Mouse (Mus musculus) yolk sac, embryonic 10.5 days (tissue): Measurements from ENCODE around the gene Napsa.

Experiments used
- DNase-seq: peaks from one replicate; pipeline ENCODE4 v3.0.0-alpha.2; 2017; ENCODE audit warnings: low spot score

Napsa gene

GRCm38 (mm10) chr7:44571811-44572210, 369 bp upstream of the Napsa start:
- DNase-seq, result no peak

- no peak for DNase-seq
Observed at GRCm38 (mm10) chr7:44572956-44573484, 840 bp downstream of the Napsa start.

DNA sequence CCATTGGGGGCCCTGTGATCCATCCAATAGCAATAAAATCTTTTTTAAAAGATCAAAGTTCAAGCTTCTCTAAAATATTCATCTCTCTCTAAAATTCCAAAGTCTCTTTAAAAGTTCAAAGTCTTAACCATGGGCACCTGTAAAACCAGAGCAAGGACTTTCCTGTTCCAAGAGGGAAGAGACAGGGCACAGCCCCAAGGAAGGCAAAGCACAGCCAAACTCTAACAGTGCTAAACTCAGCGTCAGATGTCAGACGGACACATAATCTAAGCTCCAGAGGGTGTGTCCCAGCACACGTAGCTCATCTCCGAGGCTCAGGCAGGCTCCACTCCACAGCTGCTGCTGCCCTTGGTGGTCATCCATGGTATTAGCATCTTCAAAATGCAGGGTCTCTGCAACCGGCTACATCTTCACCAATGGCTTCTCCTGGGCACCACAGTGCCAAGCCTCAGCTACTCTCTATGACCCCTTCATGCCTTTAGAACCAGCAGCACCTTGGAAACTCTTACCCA, 4.2 kb downstream of the Napsa start:
- no peak for DNase-seq

DNA sequence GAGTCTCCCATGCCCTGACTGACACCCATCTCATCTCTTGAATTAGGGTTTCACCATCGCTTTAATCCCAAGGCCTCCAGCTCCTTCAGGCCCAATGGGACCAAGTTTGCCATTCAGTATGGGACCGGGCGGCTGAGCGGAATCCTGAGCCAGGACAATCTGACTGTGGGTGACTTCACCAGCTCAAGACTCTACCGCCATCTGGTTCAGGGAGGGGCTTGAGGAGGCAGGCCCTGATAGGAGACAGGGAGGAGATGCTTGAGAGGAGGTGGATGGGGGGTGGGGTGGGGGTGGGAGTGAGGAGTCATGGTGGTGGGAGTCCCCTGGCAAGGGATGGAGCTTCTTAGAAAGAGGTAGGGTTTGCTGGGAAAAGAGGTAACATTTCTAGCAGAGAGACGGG, 9.5 kb downstream of the Napsa start:
- DNase-seq, result no peak

DNA sequence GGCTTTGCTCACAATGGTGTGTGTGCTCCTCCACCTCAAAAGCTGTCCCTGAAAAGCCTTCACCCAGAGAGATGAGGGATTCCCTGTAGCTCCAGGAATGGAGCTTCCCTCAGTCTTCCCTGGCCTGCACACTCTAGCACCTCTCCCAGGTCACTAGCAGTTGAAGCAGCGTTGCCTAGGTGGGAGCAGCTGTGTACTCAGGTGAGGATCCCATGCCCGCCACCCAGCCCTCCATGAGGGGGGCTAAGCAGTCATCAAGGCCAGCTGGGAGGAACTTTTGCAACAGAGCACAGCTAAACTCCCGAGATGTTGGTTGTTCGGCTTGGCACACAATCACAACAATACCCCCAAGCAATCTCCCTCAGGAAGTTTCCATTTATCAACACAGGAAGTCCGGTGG, 10.5 kb downstream of the Napsa start:
- no peak for DNase-seq

DNA sequence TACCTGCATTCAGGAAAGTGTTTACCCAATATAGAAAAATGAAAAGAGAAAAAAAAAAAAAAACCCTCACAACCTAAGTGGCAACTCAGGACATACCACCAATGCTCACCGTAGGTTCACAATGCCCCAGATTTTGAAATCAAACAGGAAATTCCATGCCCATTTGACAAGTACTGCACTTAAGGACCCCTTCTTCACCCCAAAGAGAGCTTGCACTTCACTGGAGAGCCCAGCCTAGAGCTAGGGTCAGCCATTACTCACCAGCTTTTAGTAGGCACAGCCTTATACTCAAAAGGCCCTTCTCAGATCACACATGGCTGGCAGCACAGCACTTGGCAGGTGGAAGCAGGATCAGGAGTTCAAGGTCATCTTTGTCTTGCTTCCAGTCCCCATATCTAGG, 11.0 kb downstream of the Napsa start:
- no peak for DNase-seq

- DNase-seq, result no peak
Observed at GRCm38 (mm10) chr7:44584265-44584804, 12.2 kb downstream of the Napsa start.

- DNase-seq, result no peak
Observed at GRCm38 (mm10) chr7:44584921-44585320, 12.7 kb downstream of the Napsa start.

GRCm38 (mm10) chr7:44585606-44586005, 13.4 kb downstream of the Napsa start:
- DNase-seq, result no peak

DNA sequence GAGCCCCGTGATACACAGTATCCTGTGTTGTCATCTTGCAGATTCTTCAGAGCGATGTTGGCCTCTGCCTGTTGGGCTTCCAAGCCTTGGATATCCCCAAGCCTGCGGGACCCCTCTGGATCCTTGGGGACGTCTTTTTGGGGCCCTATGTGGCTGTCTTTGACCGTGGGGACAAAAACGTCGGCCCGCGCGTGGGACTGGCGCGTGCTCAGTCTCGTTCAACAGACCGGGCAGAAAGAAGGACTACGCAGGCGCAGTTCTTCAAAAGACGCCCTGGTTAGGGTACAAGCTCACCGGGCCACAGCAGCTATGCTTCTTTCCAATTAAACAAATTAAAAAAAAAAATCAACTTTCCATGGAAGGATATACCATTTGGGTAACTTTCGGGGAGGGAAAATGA, 14.3 kb downstream of the Napsa start:
- no peak for DNase-seq

GRCm38 (mm10) chr7:44586930-44587329, 14.8 kb downstream of the Napsa start:
- DNase-seq, result no peak

DNA sequence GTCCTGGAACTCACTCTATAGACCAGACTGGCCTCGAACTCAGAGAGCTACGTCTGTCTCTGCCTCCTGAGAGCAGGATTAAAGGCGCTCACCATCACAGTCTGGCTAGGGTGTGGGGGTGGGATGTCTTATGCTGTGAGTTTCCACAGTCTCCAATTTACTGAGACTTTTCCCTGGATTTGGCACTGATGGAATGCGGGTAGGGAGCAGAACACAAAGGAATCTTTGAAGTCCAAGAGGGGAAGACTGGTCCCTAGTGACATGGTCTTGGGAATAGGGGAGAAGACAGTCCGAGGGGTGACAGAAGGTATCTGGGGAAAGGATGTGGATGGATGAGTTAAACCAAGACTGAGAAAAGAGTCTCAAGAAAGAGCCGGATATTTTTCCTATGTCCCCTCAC, 15.5 kb downstream of the Napsa start:
- DNase-seq, result no peak

- DNase-seq, result no peak
Observed at GRCm38 (mm10) chr7:44588338-44588737, 16.2 kb downstream of the Napsa start.

- DNase-seq, result peak; percentile 80
Observed at GRCm38 (mm10) chr7:44589149-44589548, 17.0 kb downstream of the Napsa start.

DNA sequence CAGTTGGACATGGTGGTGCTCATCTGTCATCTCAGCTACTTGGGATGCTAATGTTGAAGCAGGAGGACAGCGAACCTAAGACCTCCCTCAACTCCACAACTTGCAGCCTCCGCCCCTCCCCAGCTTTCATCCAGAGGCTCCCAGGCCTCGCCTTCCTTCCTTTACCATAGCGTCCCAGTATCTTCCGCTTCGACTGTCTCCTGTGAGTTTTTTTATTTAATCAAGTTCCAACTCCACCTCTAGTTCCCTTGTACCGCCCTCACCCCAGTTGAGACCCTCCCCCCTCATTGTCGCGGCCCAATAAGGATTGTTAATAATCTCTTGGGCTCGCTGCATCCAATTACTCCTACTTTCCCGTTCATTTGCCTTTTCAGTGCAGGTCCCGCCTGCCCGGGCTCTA, 17.8 kb downstream of the Napsa start:
- DNase-seq, result no peak

DNA sequence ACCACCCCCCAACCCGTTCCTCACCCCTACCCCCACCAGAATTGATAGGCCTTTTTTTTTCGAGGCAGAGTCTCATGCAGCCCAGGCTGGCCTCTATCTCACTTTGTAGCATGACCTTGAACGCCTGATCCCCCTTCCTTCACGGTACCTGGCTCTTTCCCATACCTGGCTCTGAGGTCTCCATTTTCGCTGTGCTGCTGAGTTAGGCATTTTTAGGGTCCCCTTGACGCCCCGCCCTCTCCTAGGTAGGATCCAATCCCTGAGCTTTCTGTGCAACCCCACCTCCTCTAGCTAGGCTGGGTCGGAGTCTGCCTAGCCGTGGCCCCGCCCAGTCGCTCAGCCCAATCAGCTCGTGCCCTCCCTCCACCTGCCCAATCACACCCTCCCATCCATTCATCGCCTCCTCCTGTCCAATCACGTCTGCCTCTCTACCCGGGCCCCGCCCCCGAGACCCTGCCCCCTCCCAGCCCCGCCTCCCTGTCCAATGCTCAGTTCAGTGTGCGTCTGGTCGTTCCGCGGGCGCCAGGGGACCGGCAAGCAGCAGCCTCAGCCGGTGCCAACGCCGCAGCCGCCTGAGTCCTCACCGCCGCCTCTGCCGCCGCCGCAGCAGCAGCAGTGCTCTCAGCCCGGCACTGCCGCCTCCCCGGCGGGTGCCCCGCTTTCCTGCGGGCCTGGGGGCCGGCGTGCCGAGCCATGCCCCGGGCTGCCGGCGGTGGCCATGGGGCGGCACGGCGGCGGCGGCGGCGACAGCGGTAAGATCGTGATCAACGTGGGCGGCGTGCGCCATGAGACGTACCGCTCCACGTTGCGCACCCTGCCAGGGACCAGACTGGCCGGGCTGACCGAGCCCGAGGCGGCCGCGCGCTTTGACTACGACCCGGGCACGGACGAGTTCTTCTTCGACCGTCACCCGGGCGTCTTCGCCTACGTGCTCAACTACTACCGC, 18.5 kb downstream of the Napsa start, which contains the start of gene Kcnc3:
TSS of gene Kcnc3 (plus strand) at position 263 of the 946 bp plus-strand sequence.
- peak; percentile 95 for DNase-seq

- DNase-seq, result no peak
Observed at GRCm38 (mm10) chr7:44591348-44592116, 19.4 kb downstream of the Napsa start.

- no peak for DNase-seq
Observed at GRCm38 (mm10) chr7:44593051-44593450, 20.9 kb downstream of the Napsa start.

DNA sequence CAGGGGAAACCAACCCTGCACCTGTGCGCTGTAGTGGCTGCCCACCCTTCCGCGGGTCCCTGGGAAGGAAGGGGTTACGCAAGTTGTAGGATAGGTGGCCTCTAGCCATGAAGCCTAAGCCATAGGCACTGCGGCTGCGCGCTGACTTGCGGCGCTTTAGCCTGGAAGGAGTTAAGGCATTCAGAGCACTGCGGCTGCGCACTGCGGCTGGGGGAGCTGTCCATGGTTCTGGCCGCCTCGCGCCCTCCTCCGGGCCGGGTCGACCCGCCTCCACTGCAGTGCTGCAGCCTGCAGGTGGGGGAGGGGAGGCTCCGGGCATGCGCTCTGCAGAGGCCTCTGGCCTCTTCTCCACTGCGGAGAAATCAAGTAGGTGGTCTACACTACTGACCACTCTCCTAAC, 21.6 kb downstream of the Napsa start:
- DNase-seq, result peak; percentile 80

GRCm38 (mm10) chr7:44594291-44594690, 22.1 kb downstream of the Napsa start:
- DNase-seq, result no peak

DNA sequence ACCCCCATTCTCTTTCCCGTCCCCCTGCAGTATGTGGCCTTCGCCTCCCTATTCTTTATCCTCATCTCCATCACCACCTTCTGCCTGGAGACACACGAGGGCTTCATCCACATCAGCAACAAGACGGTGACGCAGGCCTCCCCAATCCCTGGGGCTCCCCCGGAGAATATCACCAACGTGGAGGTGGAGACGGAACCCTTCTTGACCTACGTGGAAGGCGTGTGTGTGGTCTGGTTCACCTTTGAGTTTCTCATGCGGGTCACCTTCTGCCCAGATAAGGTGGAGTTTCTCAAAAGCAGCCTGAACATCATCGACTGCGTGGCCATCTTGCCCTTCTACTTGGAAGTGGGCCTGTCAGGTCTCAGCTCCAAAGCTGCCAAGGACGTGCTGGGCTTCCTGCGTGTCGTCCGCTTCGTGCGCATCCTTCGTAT, 23.0 kb downstream of the Napsa start:
- no peak for DNase-seq

DNA sequence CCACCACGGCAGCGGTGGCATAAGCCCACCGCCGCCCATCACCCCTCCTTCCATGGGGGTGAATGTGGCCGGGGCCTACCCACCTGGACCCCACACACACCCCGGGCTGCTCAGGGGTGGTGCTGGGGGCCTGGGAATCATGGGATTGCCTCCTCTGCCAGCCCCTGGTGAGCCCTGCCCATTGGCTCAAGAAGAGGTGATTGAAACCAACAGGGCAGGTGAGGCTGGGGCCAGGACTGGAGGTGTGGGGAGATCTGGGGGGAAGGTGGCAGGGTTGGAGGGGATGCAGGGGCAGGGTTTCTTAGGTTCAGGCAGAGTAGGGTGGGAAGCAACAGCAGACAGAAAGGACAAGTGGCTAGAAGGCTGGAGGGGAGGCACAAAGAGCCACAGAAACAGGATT, 23.9 kb downstream of the Napsa start:
- DNase-seq, result no peak
